8 mouse cellular contexts compared by ENCODE assay signal in the genomic region with DNA sequence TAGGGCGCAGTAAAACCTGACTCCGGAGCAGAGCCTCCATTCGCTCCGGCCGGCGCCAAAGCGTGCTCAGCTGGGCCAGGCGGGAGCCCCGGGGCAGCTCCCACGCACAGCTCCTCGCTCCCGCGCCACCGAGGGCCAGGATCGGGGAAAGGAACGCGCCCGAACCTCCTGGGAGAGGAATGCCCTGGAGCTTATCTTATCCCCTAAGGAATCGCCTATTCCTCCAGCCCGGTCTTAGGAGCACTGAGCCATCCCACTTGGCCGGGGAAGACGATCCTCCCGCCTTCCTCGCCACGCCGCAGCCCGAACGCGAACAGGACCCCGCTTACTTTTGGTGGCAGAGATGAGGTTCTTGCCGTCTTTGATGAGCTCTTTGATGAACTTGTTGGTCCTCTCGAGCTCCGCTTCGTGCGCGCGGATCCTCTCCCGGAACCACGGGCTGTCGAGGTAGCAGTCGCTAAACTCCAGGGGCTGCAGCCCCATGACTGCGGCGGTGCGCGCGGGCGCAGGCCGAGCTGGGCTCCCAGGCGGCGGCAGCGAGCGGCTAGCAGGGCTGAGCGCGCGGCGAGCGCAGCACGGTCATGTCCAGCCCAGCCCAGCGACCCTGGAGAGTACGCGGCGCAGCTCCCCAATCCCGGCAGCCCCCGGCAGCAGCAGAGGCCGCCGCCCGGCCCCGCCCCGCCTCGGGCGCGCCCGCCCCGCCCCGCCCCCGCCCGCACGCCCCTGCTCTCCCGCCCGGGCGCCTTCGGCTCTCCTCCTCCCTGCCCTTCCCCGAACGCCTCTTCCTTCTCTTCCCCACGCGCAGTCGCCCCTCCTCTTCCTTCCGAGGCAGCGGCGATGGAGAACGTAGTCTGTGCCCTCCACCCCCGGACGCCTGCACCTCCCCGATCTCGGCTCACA. TPM values are rescaled to one million over a fixed set of nuclear protein-coding genes. Genes with fewer than 3 reads are reported as not detected.
DNase-seq lines count a peak whose midpoint lies in the region; ATAC-seq and TF ChIP-seq lines count a peak whose summit lies in the region.

Gene Arhgap10 (minus strand): TSS at position 653 of the 900 bp plus-strand sequence.

- peak within 1 kb of the TSS; percentile 64 for H3K4me2 ChIP-seq in embryonic facial prominence, embryonic 15.5 days (replicated peaks)
- peak within 1 kb of the TSS; percentile 80 for H3K4me2 ChIP-seq in heart, embryonic 11.5 days
- H3K4me2 ChIP-seq in kidney, embryonic 16.5 days (replicated peaks; ENCODE audit: low read depth, low read length), result peak within 1 kb of the TSS; percentile 83
- H3K4me2 ChIP-seq in liver, embryonic 15.5 days, result peak within 1 kb of the TSS; percentile 97
- H3K4me2 ChIP-seq in neural tube, embryonic 11.5 days (ENCODE audit: low read depth), result peak within 1 kb of the TSS; percentile 77
- peak within 1 kb of the TSS; percentile 78 for H3K4me2 ChIP-seq in stomach, embryonic 16.5 days (ENCODE audit: low read depth, low read length)

- H3ac ChIP-seq in C2C12 (ENCODE audit: control insufficient read depth, insufficient read length, low read depth), result peak within 1 kb of the TSS; percentile 84

- WGBS in bone marrow, adult 2 months, result under 1% methylated on average over 69 of the region's 95 CpGs
- WGBS in embryonic facial prominence, embryonic 15.5 days, result under 1% methylated on average over 63 of the region's 95 CpGs
- under 1% methylated on average over 76 of the region's 95 CpGs for WGBS in heart, embryonic 11.5 days (ENCODE audit: insufficient replicate concordance)
- under 1% methylated on average over 67 of the region's 95 CpGs for WGBS in kidney, embryonic 16.5 days
- 0% methylated on average over 60 of the region's 95 CpGs for WGBS in liver, embryonic 15.5 days (ENCODE audit: insufficient replicate concordance)
- under 1% methylated on average over 72 of the region's 95 CpGs for WGBS in neural tube, embryonic 11.5 days
- under 1% methylated on average over 79 of the region's 95 CpGs for WGBS in stomach, embryonic 16.5 days

- no peak; the same call in 1 of the 2 replicates for TF ChIP-seq POLR2A in bone marrow, adult 2 months (IDR thresholded peaks at IDR 0.05; ENCODE audit: borderline replicate concordance, control insufficient read depth, low read depth, low read length)

- H3K79me2 ChIP-seq in C2C12 (ENCODE audit: control insufficient read depth, insufficient read depth), result peaks cover 73% of the 10 kb centered on the region

- peak within 1 kb of the TSS; percentile 33; the same call in 1 of the 2 replicates for H3K27ac ChIP-seq in bone marrow, adult 2 months (ENCODE audit: control insufficient read depth, insufficient read depth, low read depth, low read length, poor library complexity)
- H3K27ac ChIP-seq in embryonic facial prominence, embryonic 15.5 days (replicated peaks), result peak within 1 kb of the TSS; percentile 93
- H3K27ac ChIP-seq in heart, embryonic 11.5 days (ENCODE audit: low read depth, low read length), result peak within 1 kb of the TSS; percentile 89
- H3K27ac ChIP-seq in kidney, embryonic 16.5 days (ENCODE audit: low read length), result peak within 1 kb of the TSS; percentile 93
- H3K27ac ChIP-seq in liver, embryonic 15.5 days (replicated peaks), result peak within 1 kb of the TSS; percentile 78
- H3K27ac ChIP-seq in neural tube, embryonic 11.5 days (ENCODE audit: low read depth, low read length), result peak within 1 kb of the TSS; percentile 49; the same call in 1 of the 2 replicates
- peak within 1 kb of the TSS; percentile 82 for H3K27ac ChIP-seq in stomach, embryonic 16.5 days (ENCODE audit: low read length)

- no peaks in the 10 kb centered on the region; the same call in 1 of the 2 replicates for H3K4me1 ChIP-seq in bone marrow, adult 2 months (ENCODE audit: control insufficient read depth, insufficient read depth, low read length)
- peaks cover 47% of the 10 kb centered on the region for H3K4me1 ChIP-seq in embryonic facial prominence, embryonic 15.5 days
- peaks cover 22% of the 10 kb centered on the region for H3K4me1 ChIP-seq in heart, embryonic 11.5 days (ENCODE audit: control insufficient read depth, insufficient read depth, low read length)
- H3K4me1 ChIP-seq in kidney, embryonic 16.5 days (ENCODE audit: insufficient read depth, low read length), result peaks cover 38% of the 10 kb centered on the region
- peaks cover 35% of the 10 kb centered on the region for H3K4me1 ChIP-seq in liver, embryonic 15.5 days (replicated peaks)
- peaks cover 13% of the 10 kb centered on the region; the same call in 1 of the 2 replicates for H3K4me1 ChIP-seq in neural tube, embryonic 11.5 days (ENCODE audit: control insufficient read depth, insufficient read depth, low read length)
- peaks cover 23% of the 10 kb centered on the region for H3K4me1 ChIP-seq in stomach, embryonic 16.5 days (ENCODE audit: control insufficient read depth, insufficient read depth, low read length)

- peak; percentile 86 for DNase-seq in neural tube, embryonic 11.5 days (ENCODE audit: low spot score)

- no peaks in the 10 kb centered on the region for H3K27me3 ChIP-seq in C2C12 (ENCODE audit: control insufficient read depth, insufficient read depth, insufficient read length)
- H3K27me3 ChIP-seq in embryonic facial prominence, embryonic 15.5 days, result no peaks in the 10 kb centered on the region
- no peaks in the 10 kb centered on the region for H3K27me3 ChIP-seq in heart, embryonic 11.5 days (ENCODE audit: control insufficient read depth, insufficient read depth, low read length)
- H3K27me3 ChIP-seq in kidney, embryonic 16.5 days (ENCODE audit: insufficient read depth, low read length), result no peaks in the 10 kb centered on the region
- no peaks in the 10 kb centered on the region for H3K27me3 ChIP-seq in liver, embryonic 15.5 days
- 0 out of 2 replicates have a peak, but pooled peaks cover 2% of the 10 kb centered on the region for H3K27me3 ChIP-seq in neural tube, embryonic 11.5 days (ENCODE audit: control insufficient read depth, insufficient read depth, low read length)
- H3K27me3 ChIP-seq in stomach, embryonic 16.5 days (ENCODE audit: control insufficient read depth, insufficient read depth, low read length), result no peaks in the 10 kb centered on the region

- peaks cover 50% of the 10 kb centered on the region for H3K79me3 ChIP-seq in C2C12 (ENCODE audit: low read depth)

- H3K4me3 ChIP-seq in C2C12 (ENCODE audit: insufficient read depth, poor library complexity, severe bottlenecking), result peak within 1 kb of the TSS; percentile 85
- H3K4me3 ChIP-seq in bone marrow, adult 2 months (replicated peaks; ENCODE audit: control insufficient read depth, low read depth, low read length), result peak within 1 kb of the TSS; percentile 91
- H3K4me3 ChIP-seq in embryonic facial prominence, embryonic 15.5 days (replicated peaks), result peak within 1 kb of the TSS; percentile 83
- H3K4me3 ChIP-seq in heart, embryonic 11.5 days (ENCODE audit: low read depth, low read length), result peak within 1 kb of the TSS; percentile 79
- peak within 1 kb of the TSS; percentile 84 for H3K4me3 ChIP-seq in kidney, embryonic 16.5 days (ENCODE audit: low read length)
- H3K4me3 ChIP-seq in liver, embryonic 15.5 days (replicated peaks), result peak within 1 kb of the TSS; percentile 75
- H3K4me3 ChIP-seq in neural tube, embryonic 11.5 days (ENCODE audit: low read depth, low read length), result peak within 1 kb of the TSS; percentile 71
- H3K4me3 ChIP-seq in stomach, embryonic 16.5 days (replicated peaks; ENCODE audit: low read length), result peak within 1 kb of the TSS; percentile 62

- peak; percentile 91 for ATAC-seq in embryonic facial prominence, embryonic 15.5 days (ENCODE audit: insufficient number of reproducible peaks, low FRiP score, low TSS enrichment, low read depth)
- ATAC-seq in heart, embryonic 11.5 days (replicated peaks; ENCODE audit: insufficient number of reproducible peaks, low FRiP score, low TSS enrichment), result peak; percentile 90
- peak; percentile 94 for ATAC-seq in kidney, embryonic 16.5 days (ENCODE audit: low FRiP score, low TSS enrichment)
- peak; percentile 93 for ATAC-seq in liver, embryonic 15.5 days (ENCODE audit: insufficient read depth)
- ATAC-seq in neural tube, embryonic 11.5 days (ENCODE audit: insufficient read depth, low FRiP score, low TSS enrichment), result peak; percentile 91
- ATAC-seq in stomach, embryonic 16.5 days (ENCODE audit: insufficient read depth, low FRiP score), result peak; percentile 95

- peak within 1 kb of the TSS; percentile 80 for H3K9ac ChIP-seq in embryonic facial prominence, embryonic 15.5 days
- peak within 1 kb of the TSS; percentile 94 for H3K9ac ChIP-seq in heart, embryonic 11.5 days (ENCODE audit: low read depth, low read length)
- H3K9ac ChIP-seq in kidney, embryonic 16.5 days (replicated peaks; ENCODE audit: low read length), result peak within 1 kb of the TSS; percentile 93
- H3K9ac ChIP-seq in liver, embryonic 15.5 days, result peak within 1 kb of the TSS; percentile 68
- H3K9ac ChIP-seq in neural tube, embryonic 11.5 days (ENCODE audit: low read length), result peak within 1 kb of the TSS; percentile 59
- peak within 1 kb of the TSS; percentile 84 for H3K9ac ChIP-seq in stomach, embryonic 16.5 days (ENCODE audit: low read length)

- H3K9me3 ChIP-seq in embryonic facial prominence, embryonic 15.5 days (replicated peaks), result no peaks in the 10 kb centered on the region
- no peaks in the 10 kb centered on the region for H3K9me3 ChIP-seq in heart, embryonic 11.5 days (replicated peaks; ENCODE audit: control insufficient read depth, low read length)
- no peaks in the 10 kb centered on the region for H3K9me3 ChIP-seq in kidney, embryonic 16.5 days (ENCODE audit: low read length)
- H3K9me3 ChIP-seq in liver, embryonic 15.5 days (replicated peaks), result no peaks in the 10 kb centered on the region
- no peaks in the 10 kb centered on the region for H3K9me3 ChIP-seq in neural tube, embryonic 11.5 days (ENCODE audit: control insufficient read depth, low read length)
- H3K9me3 ChIP-seq in stomach, embryonic 16.5 days (replicated peaks; ENCODE audit: control insufficient read depth, low read length), result no peaks in the 10 kb centered on the region

- TF ChIP-seq CTCF in C2C12 (IDR thresholded peaks at IDR 0.05; ENCODE audit: control insufficient read depth, insufficient read depth, insufficient read length), result no peak
- no peak for TF ChIP-seq CTCF in bone marrow, adult 2 months (IDR thresholded peaks at IDR 0.05; ENCODE audit: control insufficient read depth, insufficient read depth, low read length)

- peaks cover 8% of the 10 kb centered on the region for H3K36me3 ChIP-seq in C2C12 (ENCODE audit: control insufficient read depth, insufficient read depth)
- H3K36me3 ChIP-seq in embryonic facial prominence, embryonic 15.5 days, result no peaks in the 10 kb centered on the region
- H3K36me3 ChIP-seq in heart, embryonic 11.5 days (ENCODE audit: control insufficient read depth, insufficient read depth, low read length), result no peaks in the 10 kb centered on the region
- H3K36me3 ChIP-seq in kidney, embryonic 16.5 days (ENCODE audit: insufficient read depth, low read length), result no peaks in the 10 kb centered on the region
- no peaks in the 10 kb centered on the region for H3K36me3 ChIP-seq in liver, embryonic 15.5 days (replicated peaks)
- H3K36me3 ChIP-seq in neural tube, embryonic 11.5 days (ENCODE audit: control insufficient read depth, insufficient read depth, low read length), result no peaks in the 10 kb centered on the region
- no peaks in the 10 kb centered on the region for H3K36me3 ChIP-seq in stomach, embryonic 16.5 days (ENCODE audit: control insufficient read depth, insufficient read depth, low read length)

RNA-seq across cellular contexts. Expression of gene Arhgap10, which starts in this region (rescaled TPM):
- 17.6 TPM for polyA plus RNA-seq in C2C12 (2012; fragmentation: generic; extraction: Trizol)
- 6.4 and 11.8 TPM in 2 replicates for polyA plus RNA-seq in bone marrow, adult 2 months (2011; ENCODE audit: insufficient read depth, insufficient read length, low replicate concordance, missing spikeins)
- polyA plus RNA-seq in embryonic facial prominence, embryonic 15.5 days (2015; fragmentation: Nextera tagmentation; extraction: Ambion mirVana), result 27.7 and 30.1 TPM in 2 replicates
- 21.2 and 23.2 TPM in 2 replicates for polyA plus RNA-seq in heart, embryonic 11.5 days (2014; fragmentation: Nextera tagmentation; extraction: Ambion mirVana)
- 31.7 and 36.0 TPM in 2 replicates for polyA plus RNA-seq in kidney, embryonic 16.5 days (2015; fragmentation: Nextera tagmentation; extraction: Ambion mirVana)
- 5.5 and 5.8 TPM in 2 replicates for polyA plus RNA-seq in liver, embryonic 15.5 days (2015; fragmentation: Nextera tagmentation; extraction: Ambion mirVana)
- 14.8 and 16.6 TPM in 2 replicates for polyA plus RNA-seq in neural tube, embryonic 11.5 days (2014; fragmentation: Nextera tagmentation; extraction: Ambion mirVana)
- polyA plus RNA-seq in stomach, embryonic 16.5 days (2015; fragmentation: Nextera tagmentation; extraction: Ambion mirVana), result 32.8 and 33.4 TPM in 2 replicates

Comparison
In these comparisons a context has a peak if more than half of its experiments do, and no peak if none do; other contexts are left out.
1. Peak in every context shown above with its lines: DNase-seq, ATAC-seq, H3K4me3 ChIP-seq and H3K27ac ChIP-seq.
2. H3K27ac ChIP-seq: peak in every context shown above with its lines; median percentile 93 in embryonic facial prominence, embryonic 15.5 days; 93 in kidney, embryonic 16.5 days; 89 in heart, embryonic 11.5 days; 82 in stomach, embryonic 16.5 days; 78 in liver, embryonic 15.5 days; 49 in neural tube, embryonic 11.5 days; 33 in bone marrow, adult 2 months.